Mouse (Mus musculus): ENCODE results near the gene Vps8. TPM values are rescaled to one million over a fixed set of nuclear protein-coding genes. Genes with fewer than 3 reads are reported as not detected.

Vps8 gene
- polyA plus RNA-seq, 1 experiment: 8.2 TPM

- H3K4me1 ChIP-seq (ENCODE audit: control insufficient read depth, insufficient read depth, insufficient read length): no peaks in the 10 kb centered on the region
- H3K36me3 ChIP-seq (ENCODE audit: control insufficient read depth, insufficient read depth, low read length): peaks cover 11% of the 10 kb centered on the region
- TF ChIP-seq POLR2A (IDR thresholded peaks at IDR 0.05; ENCODE audit: low read depth, low read length) (no peak), CTCF (IDR thresholded peaks at IDR 0.05; ENCODE audit: extremely low read depth, insufficient read depth, insufficient read length, insufficient replicate concordance) (no peak)
- no peak for DNase-seq (ENCODE audit: low read depth in 1 of 2, low spot score in 2 of 2)
- no peaks in the 10 kb centered on the region for H3K27me3 ChIP-seq (ENCODE audit: control insufficient read depth, insufficient read depth, low read length)
- H3K27ac ChIP-seq (ENCODE audit: insufficient read depth, low read length): no peak overlapping the region
- H3K4me3 ChIP-seq (ENCODE audit: extremely low read depth, insufficient read depth, insufficient read length): no peak overlapping the region
Observed at GRCm38 (mm10) chr16:21441012-21441411, 18.1 kb downstream of the Vps8 start.

GRCm38 (mm10) chr16:21445026-21445625 lies 22.2 kb downstream of the Vps8 start:
- no peak for DNase-seq (ENCODE audit: low read depth in 1 of 2, low spot score in 2 of 2)
- Histone ChIP-seq H3K4me3 (ENCODE audit: extremely low read depth, insufficient read depth, insufficient read length) (no peak overlapping the region), H3K4me1 (ENCODE audit: control insufficient read depth, insufficient read depth, insufficient read length) (no peaks in the 10 kb centered on the region), H3K27me3 (ENCODE audit: control insufficient read depth, insufficient read depth, low read length) (no peaks in the 10 kb centered on the region), H3K36me3 (ENCODE audit: control insufficient read depth, insufficient read depth, low read length) (peaks cover 8% of the 10 kb centered on the region; the same call in 1 of the 2 replicates), H3K27ac (ENCODE audit: insufficient read depth, low read length) (no peak overlapping the region)
- no peak for TF ChIP-seq CTCF (IDR thresholded peaks at IDR 0.05; ENCODE audit: extremely low read depth, insufficient read depth, insufficient read length, insufficient replicate concordance)
- TF ChIP-seq POLR2A (IDR thresholded peaks at IDR 0.05; ENCODE audit: low read depth, low read length): no peak
- WGBS: 94% methylated on average over 9 of the region's 9 CpGs

GRCm38 (mm10) chr16:21447447-21447846 lies 24.5 kb downstream of the Vps8 start:
- H3K27ac ChIP-seq (ENCODE audit: insufficient read depth, low read length): no peak overlapping the region
- TF ChIP-seq CTCF (IDR thresholded peaks at IDR 0.05; ENCODE audit: extremely low read depth, insufficient read depth, insufficient read length, insufficient replicate concordance): no peak
- no peaks in the 10 kb centered on the region for H3K4me1 ChIP-seq (ENCODE audit: control insufficient read depth, insufficient read depth, insufficient read length)
- no peak for DNase-seq (ENCODE audit: low read depth in 1 of 2, low spot score in 2 of 2)
- WGBS: 91% methylated on average over 5 of the region's 5 CpGs
- H3K4me3 ChIP-seq (ENCODE audit: extremely low read depth, insufficient read depth, insufficient read length): no peak overlapping the region
- no peaks in the 10 kb centered on the region for H3K27me3 ChIP-seq (ENCODE audit: control insufficient read depth, insufficient read depth, low read length)
- H3K36me3 ChIP-seq (ENCODE audit: control insufficient read depth, insufficient read depth, low read length): peaks cover 8% of the 10 kb centered on the region; the same call in 1 of the 2 replicates

DNA sequence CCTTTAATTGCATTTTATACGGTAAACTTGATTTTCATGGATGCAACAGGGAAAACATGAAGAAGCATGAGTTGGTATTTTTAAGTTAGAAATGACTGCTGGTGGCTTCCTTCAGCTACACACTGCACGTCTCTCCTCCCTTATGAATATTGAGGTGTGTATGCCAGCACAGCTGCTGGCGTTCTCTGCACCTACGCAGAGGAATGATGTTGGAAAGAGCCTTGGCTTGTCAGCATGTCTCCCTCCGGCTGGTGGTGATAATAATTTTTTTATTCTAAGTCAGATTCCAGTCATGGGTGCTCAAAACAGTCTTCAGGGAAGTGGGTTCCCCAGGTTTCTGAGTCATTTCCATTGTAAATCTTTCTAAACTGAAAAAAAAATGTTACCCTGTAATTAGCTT lies 25.5 kb downstream of the Vps8 start:
- 95% methylated on average over 5 of the region's 5 CpGs for whole genome bisulfite sequencing
- TF ChIP-seq POLR2A (IDR thresholded peaks at IDR 0.05; ENCODE audit: low read depth, low read length): no peak
- no peak for TF ChIP-seq CTCF (IDR thresholded peaks at IDR 0.05; ENCODE audit: extremely low read depth, insufficient read depth, insufficient read length, insufficient replicate concordance)
- no peak for DNase-seq (ENCODE audit: low read depth in 1 of 2, low spot score in 2 of 2)
- Histone ChIP-seq H3K36me3 (ENCODE audit: control insufficient read depth, insufficient read depth, low read length) (peaks cover 3% of the 10 kb centered on the region; the same call in 1 of the 2 replicates), H3K4me1 (ENCODE audit: control insufficient read depth, insufficient read depth, insufficient read length) (no peaks in the 10 kb centered on the region), H3K27me3 (ENCODE audit: control insufficient read depth, insufficient read depth, low read length) (no peaks in the 10 kb centered on the region), H3K4me3 (ENCODE audit: extremely low read depth, insufficient read depth, insufficient read length) (no peak overlapping the region), H3K27ac (ENCODE audit: insufficient read depth, low read length) (no peak overlapping the region)

DNA sequence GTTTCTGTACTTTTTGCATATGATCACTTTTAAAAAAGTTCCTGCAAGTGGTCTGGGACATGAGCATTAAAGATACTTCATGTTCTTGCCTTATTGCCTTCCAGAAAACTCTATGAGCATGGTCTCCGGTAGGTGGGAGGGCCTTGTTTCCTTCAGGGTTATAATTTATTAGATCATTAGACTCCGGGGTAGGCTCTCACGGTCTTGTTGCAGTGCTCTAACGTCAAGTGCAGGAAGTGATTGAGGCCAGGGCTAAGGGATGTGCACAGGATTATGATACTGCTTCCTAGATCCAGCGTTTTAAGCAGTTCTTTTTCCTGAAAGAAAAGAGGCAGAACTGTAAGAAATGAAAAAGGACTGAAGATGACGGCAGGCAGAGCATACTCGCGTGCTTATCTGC lies 27.0 kb downstream of the Vps8 start:
- H3K36me3 ChIP-seq (ENCODE audit: control insufficient read depth, insufficient read depth, low read length): peaks cover 1% of the 10 kb centered on the region; the same call in 1 of the 2 replicates
- H3K4me1 ChIP-seq (ENCODE audit: control insufficient read depth, insufficient read depth, insufficient read length): no peaks in the 10 kb centered on the region
- no peak overlapping the region for H3K27ac ChIP-seq (ENCODE audit: insufficient read depth, low read length)
- H3K27me3 ChIP-seq (ENCODE audit: control insufficient read depth, insufficient read depth, low read length): no peaks in the 10 kb centered on the region
- no peak for TF ChIP-seq CTCF (IDR thresholded peaks at IDR 0.05; ENCODE audit: extremely low read depth, insufficient read depth, insufficient read length, insufficient replicate concordance)
- no peak for TF ChIP-seq POLR2A (IDR thresholded peaks at IDR 0.05; ENCODE audit: low read depth, low read length)
- no peak for DNase-seq (ENCODE audit: low read depth in 1 of 2, low spot score in 2 of 2)
- no peak overlapping the region for H3K4me3 ChIP-seq (ENCODE audit: extremely low read depth, insufficient read depth, insufficient read length)
- 76% methylated on average over 8 of the region's 8 CpGs for WGBS

- Histone ChIP-seq H3K27ac (ENCODE audit: insufficient read depth, low read length) (no peak overlapping the region), H3K27me3 (ENCODE audit: control insufficient read depth, insufficient read depth, low read length) (no peaks in the 10 kb centered on the region), H3K4me3 (ENCODE audit: extremely low read depth, insufficient read depth, insufficient read length) (no peak overlapping the region), H3K36me3 (ENCODE audit: control insufficient read depth, insufficient read depth, low read length) (peaks cover 4% of the 10 kb centered on the region), H3K4me1 (ENCODE audit: control insufficient read depth, insufficient read depth, insufficient read length) (no peaks in the 10 kb centered on the region)
- TF ChIP-seq CTCF (IDR thresholded peaks at IDR 0.05; ENCODE audit: extremely low read depth, insufficient read depth, insufficient read length, insufficient replicate concordance): no peak
- TF ChIP-seq POLR2A (IDR thresholded peaks at IDR 0.05; ENCODE audit: low read depth, low read length): no peak
- DNase-seq (ENCODE audit: low read depth in 1 of 2, low spot score in 2 of 2): no peak
- 90% methylated on average over 6 of the region's 6 CpGs for WGBS
Observed at GRCm38 (mm10) chr16:21452569-21452968, 29.7 kb downstream of the Vps8 start.

DNA sequence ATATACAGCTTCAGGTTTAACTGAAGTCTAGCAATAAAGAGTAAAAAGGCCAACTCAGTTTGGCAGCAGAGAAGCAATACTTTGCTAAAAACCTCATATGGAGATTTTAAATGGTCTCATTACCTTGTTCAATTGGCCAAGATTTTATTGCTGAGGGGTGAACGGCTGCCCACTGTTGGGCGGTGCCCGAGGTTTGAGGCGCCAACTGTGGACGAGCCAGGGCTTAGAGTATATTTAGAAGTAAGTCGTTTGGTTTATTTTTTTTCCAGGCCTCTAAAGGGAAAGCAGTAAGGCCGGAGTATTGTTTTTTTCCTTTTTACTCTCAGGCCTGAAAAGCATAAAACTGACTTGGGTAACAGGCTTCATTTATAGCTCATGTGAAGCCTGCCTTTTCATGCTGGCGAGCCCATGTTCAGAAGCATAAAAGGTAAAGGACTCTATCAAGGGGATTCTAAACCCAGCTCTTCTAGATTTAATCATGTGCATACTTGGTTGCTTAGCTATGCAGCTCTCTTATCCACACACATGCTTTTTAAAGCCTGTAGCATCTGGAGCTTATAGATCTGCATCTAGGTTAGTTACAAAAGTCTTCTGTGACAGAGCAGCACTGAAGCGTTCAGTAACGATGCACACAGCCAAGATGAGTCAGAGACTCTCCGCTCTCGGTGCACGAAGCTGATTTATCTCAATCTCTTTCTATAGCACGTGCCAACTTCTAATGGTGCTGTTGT lies 34.9 kb downstream of the Vps8 start:
- TF ChIP-seq POLR2A (IDR thresholded peaks at IDR 0.05; ENCODE audit: low read depth, low read length) (no peak), CTCF (IDR thresholded peaks at IDR 0.05; ENCODE audit: extremely low read depth, insufficient read depth, insufficient read length, insufficient replicate concordance) (no peak)
- Histone ChIP-seq H3K27ac (ENCODE audit: insufficient read depth, low read length) (no peak overlapping the region), H3K36me3 (ENCODE audit: control insufficient read depth, insufficient read depth, low read length) (peaks cover 18% of the 10 kb centered on the region), H3K4me1 (ENCODE audit: control insufficient read depth, insufficient read depth, insufficient read length) (no peaks in the 10 kb centered on the region), H3K27me3 (ENCODE audit: control insufficient read depth, insufficient read depth, low read length) (no peaks in the 10 kb centered on the region), H3K4me3 (ENCODE audit: extremely low read depth, insufficient read depth, insufficient read length) (no peak overlapping the region)
- WGBS: 88% methylated on average over 14 of the region's 14 CpGs
- no peak for DNase-seq (ENCODE audit: low read depth in 1 of 2, low spot score in 2 of 2)

Measured in spleen, adult 2 months (tissue).